Mouse (Mus musculus) layer of hippocampus, adult 9-11 months (tissue): ENCODE data around the gene Osgin1.
A peak's percentile ranks its signal among the peaks of the same experiment; 100 is the strongest.

Experiments
- DNase-seq: peaks from one replicate; pipeline ENCODE4 v3.0.0; 2022

Gene Osgin1

GRCm38 (mm10) chr8:119424199-119424733, 9.7 kb upstream of the Osgin1 start:
- DNase-seq, result no peak

- DNase-seq, result peak; percentile 66
Observed at GRCm38 (mm10) chr8:119424740-119425139, 9.2 kb upstream of the Osgin1 start.

- no peak for DNase-seq
Observed at GRCm38 (mm10) chr8:119425533-119425932, 8.4 kb upstream of the Osgin1 start.

- DNase-seq, result no peak
Observed at GRCm38 (mm10) chr8:119426069-119426735, 7.7 kb upstream of the Osgin1 start.

GRCm38 (mm10) chr8:119427634-119428349, 6.1 kb upstream of the Osgin1 start:
- DNase-seq, result no peak

- no peak for DNase-seq
Observed at GRCm38 (mm10) chr8:119428350-119428740, 5.6 kb upstream of the Osgin1 start.

GRCm38 (mm10) chr8:119428766-119429327, 5.1 kb upstream of the Osgin1 start:
- DNase-seq, result no peak

- no peak for DNase-seq
Observed at GRCm38 (mm10) chr8:119429552-119429951, 4.4 kb upstream of the Osgin1 start.

GRCm38 (mm10) chr8:119430250-119430649, 3.7 kb upstream of the Osgin1 start:
- DNase-seq, result no peak

GRCm38 (mm10) chr8:119430690-119431089, 3.2 kb upstream of the Osgin1 start:
- DNase-seq, result no peak

- DNase-seq, result no peak
Observed at GRCm38 (mm10) chr8:119432372-119432771, 1.6 kb upstream of the Osgin1 start.

GRCm38 (mm10) chr8:119434569-119434968, 645 bp downstream of the Osgin1 start:
- no peak for DNase-seq

GRCm38 (mm10) chr8:119435527-119435926, 1.6 kb downstream of the Osgin1 start:
- no peak for DNase-seq

GRCm38 (mm10) chr8:119436331-119436730, 2.4 kb downstream of the Osgin1 start:
- DNase-seq, result no peak

- no peak for DNase-seq
Observed at GRCm38 (mm10) chr8:119436933-119437332, 3.0 kb downstream of the Osgin1 start.

- DNase-seq, result no peak
Observed at GRCm38 (mm10) chr8:119437506-119437905, 3.6 kb downstream of the Osgin1 start.

- DNase-seq, result no peak
Observed at GRCm38 (mm10) chr8:119438876-119439275, 5.0 kb downstream of the Osgin1 start.

GRCm38 (mm10) chr8:119439424-119439823, 5.5 kb downstream of the Osgin1 start:
- no peak for DNase-seq

- no peak for DNase-seq
Observed at GRCm38 (mm10) chr8:119439893-119440249, 5.9 kb downstream of the Osgin1 start.

GRCm38 (mm10) chr8:119440250-119440951, 6.5 kb downstream of the Osgin1 start:
- DNase-seq, result no peak

GRCm38 (mm10) chr8:119440952-119441270, 7.0 kb downstream of the Osgin1 start:
- DNase-seq, result no peak

- no peak for DNase-seq
Observed at GRCm38 (mm10) chr8:119442013-119442412, 8.1 kb downstream of the Osgin1 start.

- no peak for DNase-seq
Observed at GRCm38 (mm10) chr8:119442970-119443369, 9.0 kb downstream of the Osgin1 start.
